ENCODE assay signal across 10 mouse cellular contexts in the genomic region with DNA sequence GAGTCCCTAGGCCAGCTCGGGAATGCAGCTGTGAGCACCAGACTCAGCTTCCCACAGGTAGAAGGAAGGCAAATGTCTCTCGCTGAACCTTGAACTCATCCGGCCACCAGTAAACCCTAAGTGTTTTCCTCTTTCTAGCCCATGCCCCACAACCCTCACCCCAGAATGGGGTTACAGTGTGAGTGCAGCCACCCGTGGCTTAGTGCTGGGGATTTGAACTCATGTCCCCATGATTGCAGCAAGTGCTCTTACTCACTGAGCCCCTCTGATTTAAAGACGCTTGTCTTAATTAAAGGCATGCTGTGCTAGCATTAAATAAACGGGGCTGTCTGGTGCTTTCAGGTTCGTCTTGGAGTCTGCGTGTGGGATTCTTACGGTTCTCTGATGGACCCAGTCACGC. TPM values are rescaled to one million over a fixed set of nuclear protein-coding genes. Genes with fewer than 3 reads are reported as not detected.
DNase-seq lines count a peak whose midpoint lies in the region; ATAC-seq lines count a peak whose summit lies in the region.
"Had no signal": no experiment of that assay in that cellular context is flagged by ENCODE, and none has a peak within 500 bp of the region (broad histone marks: within the 10 kb centered on the region; RNA-seq: fewer than 3 reads in every experiment).

No protein-coding gene starts in this region.

- 35% methylated on average over 10 of the region's 10 CpGs for WGBS in kidney, embryonic 15.5 days
- 30% methylated on average over 10 of the region's 10 CpGs for WGBS in embryonic facial prominence, embryonic 11.5 days
- 25% methylated on average over 10 of the region's 10 CpGs for WGBS in hindbrain, embryonic 16.5 days
- WGBS in midbrain, embryonic 13.5 days, result 29% methylated on average over 10 of the region's 10 CpGs

- no peaks in the 10 kb centered on the region for H3K36me3 ChIP-seq in kidney, embryonic 15.5 days
- no peaks in the 10 kb centered on the region for H3K36me3 ChIP-seq in embryonic facial prominence, embryonic 11.5 days (replicated peaks; ENCODE audit: control insufficient read depth, insufficient read depth, low read depth, low read length)
- no peaks in the 10 kb centered on the region for H3K36me3 ChIP-seq in hindbrain, embryonic 16.5 days (ENCODE audit: control insufficient read depth, insufficient read depth, low read length)
- H3K36me3 ChIP-seq in midbrain, embryonic 13.5 days, result no peaks in the 10 kb centered on the region

- H3K4me2 ChIP-seq in kidney, embryonic 15.5 days, result peak overlapping the region; percentile 51
- no peak overlapping the region for H3K4me2 ChIP-seq in embryonic facial prominence, embryonic 11.5 days (ENCODE audit: low read depth, low read length)
- H3K4me2 ChIP-seq in hindbrain, embryonic 16.5 days (ENCODE audit: low read length), result peak overlapping the region; percentile 44
- peak overlapping the region; percentile 44 for H3K4me2 ChIP-seq in midbrain, embryonic 13.5 days (replicated peaks)

- no peak for DNase-seq in kidney, adult 9 months
- DNase-seq in embryonic facial prominence, embryonic 11.5 days (ENCODE audit: low spot score), result no peak
- no peak for DNase-seq in layer of hippocampus, postnatal 36 days
- no peak for DNase-seq in MN1 (ENCODE audit: low spot score)

- no peak for ATAC-seq in kidney, embryonic 15.5 days (replicated peaks; ENCODE audit: low FRiP score)
- ATAC-seq in embryonic facial prominence, embryonic 11.5 days (replicated peaks; ENCODE audit: insufficient number of reproducible peaks, low FRiP score, low TSS enrichment, low read depth), result peak; percentile 10; the same call in 1 of the 2 replicates
- ATAC-seq in hindbrain, embryonic 16.5 days, result no peak
- no peak for ATAC-seq in midbrain, embryonic 13.5 days
- ATAC-seq in frontal cortex, adult (ENCODE audit: low TSS enrichment), result no peak

- H3K27me3 ChIP-seq in kidney, embryonic 15.5 days, result peaks cover 31% of the 10 kb centered on the region
- H3K27me3 ChIP-seq in embryonic facial prominence, embryonic 11.5 days (ENCODE audit: control insufficient read depth, insufficient read depth, low read length), result peaks cover 11% of the 10 kb centered on the region
- H3K27me3 ChIP-seq in hindbrain, embryonic 16.5 days (replicated peaks; ENCODE audit: control insufficient read depth, insufficient read depth, low read length), result peaks cover 5% of the 10 kb centered on the region
- H3K27me3 ChIP-seq in midbrain, embryonic 13.5 days, result peaks cover 21% of the 10 kb centered on the region

- peaks cover 36% of the 10 kb centered on the region for H3K4me1 ChIP-seq in kidney, embryonic 15.5 days
- peaks cover 5% of the 10 kb centered on the region for H3K4me1 ChIP-seq in embryonic facial prominence, embryonic 11.5 days (ENCODE audit: control insufficient read depth, insufficient read depth, low read length)
- peaks cover 24% of the 10 kb centered on the region for H3K4me1 ChIP-seq in hindbrain, embryonic 16.5 days (ENCODE audit: control insufficient read depth, insufficient read depth, low read depth, low read length)
- H3K4me1 ChIP-seq in midbrain, embryonic 13.5 days (replicated peaks), result peaks cover 47% of the 10 kb centered on the region

- no peak overlapping the region for H3K27ac ChIP-seq in kidney, embryonic 15.5 days
- peak overlapping the region; percentile 23 for H3K27ac ChIP-seq in embryonic facial prominence, embryonic 11.5 days (replicated peaks; ENCODE audit: low read depth, low read length)
- peak overlapping the region; percentile 67 for H3K27ac ChIP-seq in hindbrain, embryonic 16.5 days (ENCODE audit: low read depth, low read length)
- H3K27ac ChIP-seq in midbrain, embryonic 13.5 days, result peak overlapping the region; percentile 86

- no peaks in the 10 kb centered on the region for H3K9me3 ChIP-seq in kidney, embryonic 15.5 days (replicated peaks)
- H3K9me3 ChIP-seq in embryonic facial prominence, embryonic 11.5 days (replicated peaks; ENCODE audit: control insufficient read depth, low read length), result no peaks in the 10 kb centered on the region
- H3K9me3 ChIP-seq in hindbrain, embryonic 16.5 days (ENCODE audit: control insufficient read depth, low read length), result no peaks in the 10 kb centered on the region
- no peaks in the 10 kb centered on the region for H3K9me3 ChIP-seq in midbrain, embryonic 13.5 days

- no peak overlapping the region for H3K9ac ChIP-seq in kidney, embryonic 15.5 days
- H3K9ac ChIP-seq in embryonic facial prominence, embryonic 11.5 days (replicated peaks; ENCODE audit: low read length), result no peak overlapping the region
- H3K9ac ChIP-seq in hindbrain, embryonic 16.5 days (ENCODE audit: low read depth, low read length), result peak overlapping the region; percentile 25; the same call in 1 of the 2 replicates
- no peak overlapping the region for H3K9ac ChIP-seq in midbrain, embryonic 13.5 days (replicated peaks)

- peak overlapping the region; percentile 24 for H3K4me3 ChIP-seq in kidney, embryonic 15.5 days (replicated peaks)
- no peak overlapping the region for H3K4me3 ChIP-seq in embryonic facial prominence, embryonic 11.5 days (ENCODE audit: low read depth, low read length)
- H3K4me3 ChIP-seq in hindbrain, embryonic 16.5 days (ENCODE audit: low read length), result no peak overlapping the region
- no peak overlapping the region for H3K4me3 ChIP-seq in midbrain, embryonic 13.5 days (replicated peaks)
- H3K4me3 ChIP-seq: erythroblast, embryonic 14.5 days had no signal

RNA-seq across cellular contexts. Expression of a gene that starts 2.5 kb away (rescaled TPM):
- polyA plus RNA-seq in kidney, embryonic 15.5 days (2015; fragmentation: Nextera tagmentation; extraction: Ambion mirVana), result 0.13 and 0.37 TPM in 2 replicates
- polyA plus RNA-seq in embryonic facial prominence, embryonic 11.5 days (2014; fragmentation: Nextera tagmentation; extraction: Ambion mirVana), result 0.15 TPM in 1 of 2 replicates, not detected in the other
- 0.21 and 0.24 TPM in 2 replicates for polyA plus RNA-seq in hindbrain, embryonic 16.5 days (2015; fragmentation: Nextera tagmentation; extraction: Ambion mirVana)
- 0.22 and 0.28 TPM in 2 replicates for polyA plus RNA-seq in midbrain, embryonic 13.5 days (2015; fragmentation: Nextera tagmentation; extraction: Ambion mirVana)
- under 1 TPM; 0.23 to 0.27 TPM for total RNA-seq in layer of hippocampus, postnatal 36 days (2021)
- total RNA-seq: neutrophil, adult 5-6 weeks had no signal
- polyA plus RNA-seq: erythroblast, embryonic 14.5 days had no signal

RNA-seq across cellular contexts. Expression of a gene that starts 10.1 kb away (rescaled TPM):
- 1.9 and 2.3 TPM in 2 replicates for polyA plus RNA-seq in kidney, embryonic 15.5 days (2015; fragmentation: Nextera tagmentation; extraction: Ambion mirVana)
- 5.9 and 7.3 TPM in 2 replicates for polyA plus RNA-seq in embryonic facial prominence, embryonic 11.5 days (2014; fragmentation: Nextera tagmentation; extraction: Ambion mirVana)
- 7.9 and 8.0 TPM in 2 replicates for polyA plus RNA-seq in hindbrain, embryonic 16.5 days (2015; fragmentation: Nextera tagmentation; extraction: Ambion mirVana)
- 6.2 and 6.4 TPM in 2 replicates for polyA plus RNA-seq in midbrain, embryonic 13.5 days (2015; fragmentation: Nextera tagmentation; extraction: Ambion mirVana)
- 10 to 100 TPM; 16.2 to 17.6 TPM for total RNA-seq in layer of hippocampus, postnatal 36 days (2021)
- polyA plus RNA-seq: erythroblast, embryonic 14.5 days had no signal
